Mouse (Mus musculus) left cerebral cortex, adult 11 months (tissue): Measurements from ENCODE around the gene Uhrf1.
A peak's percentile ranks its signal among the peaks of the same experiment; 100 is the strongest.

Experiments
- DNase-seq: peaks from one replicate; pipeline ENCODE4 v3.0.0; 2022; ENCODE audit warnings: low spot score

Uhrf1 gene

DNA sequence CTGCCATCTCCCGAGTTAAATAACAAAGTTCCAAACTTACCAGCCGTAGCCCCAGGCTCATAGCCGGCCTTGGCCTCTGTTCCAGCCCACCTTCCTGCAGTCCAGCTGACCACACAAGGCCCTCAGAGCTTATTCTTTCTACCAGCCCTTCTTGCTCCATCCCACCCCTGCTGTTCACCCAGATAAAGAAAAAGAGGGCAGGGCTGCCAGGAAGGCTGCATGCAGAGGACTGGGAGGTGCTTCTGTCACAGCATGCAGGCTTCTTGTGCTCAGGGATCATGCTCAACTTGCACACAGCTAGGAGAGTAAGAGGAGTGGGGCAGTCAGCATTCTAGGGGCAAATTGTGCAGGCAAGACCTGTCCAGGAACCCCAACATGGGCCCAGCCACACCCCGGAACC, 45.0 kb downstream of the Uhrf1 start:
- no peak for DNase-seq

DNA sequence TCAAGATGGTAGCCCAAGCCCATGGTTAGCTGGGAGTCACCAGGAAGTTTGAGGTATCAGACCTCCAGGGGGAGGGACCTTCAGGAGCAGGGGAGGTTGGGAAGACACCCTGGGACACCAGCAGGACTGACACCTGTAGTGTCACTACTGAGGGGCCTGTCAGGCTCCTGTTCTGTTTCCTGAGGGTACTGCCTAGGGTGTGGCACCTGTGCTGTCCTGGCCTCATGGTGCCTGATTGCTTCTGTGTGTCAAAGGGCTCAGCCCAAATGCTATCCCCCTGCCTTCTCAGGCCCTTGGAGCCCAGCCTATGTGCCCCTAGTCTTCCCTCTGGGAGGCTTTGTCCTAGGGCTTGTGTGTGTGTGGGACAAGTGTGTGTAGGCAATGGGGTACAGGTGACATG, 45.5 kb downstream of the Uhrf1 start:
- DNase-seq: no peak

DNA sequence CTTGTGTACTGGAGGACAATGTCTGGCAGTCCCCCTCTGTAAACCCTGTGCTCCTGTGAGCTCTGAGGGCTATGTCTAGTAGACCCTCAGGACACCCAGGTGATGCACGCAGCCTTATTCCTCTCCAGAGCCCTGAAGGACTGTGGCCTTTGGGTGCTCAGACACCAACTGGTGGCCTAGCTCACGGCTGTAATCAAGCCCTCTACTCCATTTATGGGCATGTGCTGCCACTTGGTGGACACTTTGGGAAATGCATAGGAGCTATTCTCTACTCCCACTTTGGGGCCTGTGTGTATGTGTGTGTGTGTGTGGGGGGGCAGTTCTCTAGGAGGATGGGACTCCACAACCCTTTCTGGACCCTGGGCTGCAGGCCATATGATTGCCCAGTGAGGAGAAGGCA, 47.6 kb downstream of the Uhrf1 start:
- DNase-seq: no peak

DNA sequence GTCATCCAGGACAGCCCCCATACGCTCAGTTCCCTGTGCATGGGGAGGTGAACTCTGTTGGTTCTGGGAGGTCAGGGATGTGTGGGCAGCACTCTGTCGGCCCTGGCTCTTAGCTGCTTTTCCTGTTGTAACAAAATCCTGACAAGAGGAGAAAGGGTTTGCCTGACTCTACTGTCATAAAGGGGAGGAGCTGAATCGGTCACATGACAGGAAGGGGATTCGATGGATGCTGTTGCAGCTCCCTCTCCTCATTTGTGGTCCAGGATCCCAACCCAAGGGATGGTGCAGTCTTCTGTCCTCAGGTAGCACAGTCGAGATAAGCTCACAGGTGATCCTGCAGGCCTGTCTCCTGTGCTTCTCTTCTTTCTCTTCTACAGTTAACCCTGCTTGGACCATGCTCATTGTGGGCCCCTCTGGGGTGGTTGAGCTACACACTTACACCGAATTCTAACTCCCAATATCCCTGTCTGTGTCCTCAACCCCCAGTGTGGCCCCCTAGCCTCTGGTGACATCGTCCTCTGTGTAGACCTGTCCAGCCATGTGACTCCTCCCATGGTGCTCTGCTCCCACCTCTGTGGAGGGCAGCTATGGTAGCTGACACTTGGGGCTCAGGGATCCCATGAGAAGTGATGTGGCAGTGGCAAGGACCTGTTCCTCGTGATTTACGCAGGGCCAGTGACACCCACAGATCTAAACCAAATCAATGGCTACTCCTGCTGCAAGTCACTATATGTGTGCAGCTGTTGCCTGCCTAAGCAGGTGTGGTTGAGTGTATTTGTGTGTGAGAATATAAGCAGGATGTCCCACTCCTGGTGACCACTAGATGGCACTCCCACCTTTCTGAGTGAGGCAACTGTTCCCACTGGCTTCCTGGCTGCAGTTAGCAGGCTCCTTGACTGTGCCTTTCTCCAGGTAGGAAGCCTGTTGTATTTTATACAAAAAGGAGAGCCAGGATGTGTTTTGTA, 54.1 kb downstream of the Uhrf1 start:
- peak; percentile 70 for DNase-seq

DNA sequence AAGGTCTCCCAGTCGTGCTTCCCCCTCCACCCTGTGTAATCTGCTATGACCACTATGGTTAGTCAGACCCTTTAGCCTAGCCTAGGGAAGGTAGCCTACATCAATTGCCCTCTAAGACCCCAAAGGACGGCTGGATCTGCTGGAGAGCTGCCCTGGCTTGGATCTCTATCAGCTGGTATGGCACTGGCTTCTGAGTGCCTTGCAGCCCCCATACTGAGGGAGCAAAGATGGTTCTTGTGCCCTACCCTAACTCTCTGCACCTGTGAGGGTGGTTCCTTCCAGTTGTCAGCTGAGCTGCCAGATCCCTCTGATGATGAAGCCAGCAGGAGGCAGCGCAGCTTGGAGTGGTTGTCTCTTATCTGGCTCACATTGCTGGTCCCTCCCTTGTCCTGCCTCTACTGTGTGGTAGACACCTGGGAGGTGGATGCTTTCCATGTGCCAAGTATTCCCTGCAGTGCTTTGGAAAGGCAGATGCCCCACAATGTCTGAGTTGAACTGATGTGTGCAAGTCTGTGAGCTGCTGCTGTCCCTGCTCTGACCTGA, 56.1 kb downstream of the Uhrf1 start:
- DNase-seq: no peak

DNA sequence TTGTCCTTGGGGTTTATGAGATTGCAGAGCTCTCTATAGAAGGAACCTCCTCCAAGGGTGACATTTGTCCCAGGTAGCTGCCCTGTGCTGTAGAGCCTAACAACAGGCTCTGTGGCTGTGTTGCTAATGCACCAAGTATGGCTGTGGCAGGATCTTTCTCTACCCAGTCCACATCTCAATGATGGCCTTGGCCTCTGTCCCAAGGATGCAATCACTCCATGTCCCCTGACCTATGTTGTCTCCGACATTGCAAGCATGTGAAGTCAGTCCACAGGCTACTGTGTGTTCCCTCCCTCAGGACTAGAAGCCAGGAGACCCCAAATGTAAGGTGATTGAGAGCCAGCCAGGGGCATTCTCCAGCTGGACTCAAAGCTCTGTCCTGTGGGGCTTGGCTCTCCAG, 56.7 kb downstream of the Uhrf1 start:
- no peak for DNase-seq

DNA sequence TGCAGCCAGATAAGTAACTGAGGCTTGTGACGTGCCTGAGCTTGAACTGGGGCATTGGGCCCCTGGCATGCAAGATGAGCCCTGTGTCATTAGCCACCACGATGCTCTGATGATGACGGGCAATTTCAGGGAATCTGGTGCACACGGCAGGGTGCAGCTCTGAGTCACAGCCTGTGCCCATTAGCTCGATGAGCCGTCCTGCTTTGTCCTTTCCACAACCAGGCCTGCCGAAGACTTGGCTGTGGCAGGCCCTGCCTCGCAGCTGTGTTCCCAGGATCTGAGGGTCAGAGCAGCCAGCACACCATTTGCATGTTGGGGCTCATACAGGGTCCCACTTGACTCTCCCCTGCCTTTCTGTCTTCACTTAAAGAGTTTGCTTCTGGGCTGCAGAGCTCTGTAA, 57.3 kb downstream of the Uhrf1 start:
- DNase-seq: no peak

DNA sequence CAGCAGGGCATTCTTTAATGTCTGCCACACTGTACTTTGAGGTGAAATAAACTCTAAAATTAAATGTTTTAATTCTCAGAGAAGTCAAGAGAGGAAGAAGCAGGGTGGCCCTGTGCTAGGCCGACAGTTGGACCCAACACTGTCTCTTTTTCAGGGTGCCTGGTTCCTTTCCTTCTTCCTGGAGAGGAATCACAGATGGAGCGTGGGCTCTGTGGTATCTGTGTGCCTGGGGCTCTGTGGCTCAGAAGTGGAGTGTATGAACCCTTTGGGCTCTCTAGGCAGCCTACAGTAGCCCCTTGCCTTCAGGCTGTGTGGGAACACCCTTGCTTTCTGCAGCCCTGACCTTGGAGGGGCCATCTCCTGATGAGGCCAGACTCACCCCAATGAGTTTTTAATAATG, 58.4 kb downstream of the Uhrf1 start:
- DNase-seq: no peak

DNA sequence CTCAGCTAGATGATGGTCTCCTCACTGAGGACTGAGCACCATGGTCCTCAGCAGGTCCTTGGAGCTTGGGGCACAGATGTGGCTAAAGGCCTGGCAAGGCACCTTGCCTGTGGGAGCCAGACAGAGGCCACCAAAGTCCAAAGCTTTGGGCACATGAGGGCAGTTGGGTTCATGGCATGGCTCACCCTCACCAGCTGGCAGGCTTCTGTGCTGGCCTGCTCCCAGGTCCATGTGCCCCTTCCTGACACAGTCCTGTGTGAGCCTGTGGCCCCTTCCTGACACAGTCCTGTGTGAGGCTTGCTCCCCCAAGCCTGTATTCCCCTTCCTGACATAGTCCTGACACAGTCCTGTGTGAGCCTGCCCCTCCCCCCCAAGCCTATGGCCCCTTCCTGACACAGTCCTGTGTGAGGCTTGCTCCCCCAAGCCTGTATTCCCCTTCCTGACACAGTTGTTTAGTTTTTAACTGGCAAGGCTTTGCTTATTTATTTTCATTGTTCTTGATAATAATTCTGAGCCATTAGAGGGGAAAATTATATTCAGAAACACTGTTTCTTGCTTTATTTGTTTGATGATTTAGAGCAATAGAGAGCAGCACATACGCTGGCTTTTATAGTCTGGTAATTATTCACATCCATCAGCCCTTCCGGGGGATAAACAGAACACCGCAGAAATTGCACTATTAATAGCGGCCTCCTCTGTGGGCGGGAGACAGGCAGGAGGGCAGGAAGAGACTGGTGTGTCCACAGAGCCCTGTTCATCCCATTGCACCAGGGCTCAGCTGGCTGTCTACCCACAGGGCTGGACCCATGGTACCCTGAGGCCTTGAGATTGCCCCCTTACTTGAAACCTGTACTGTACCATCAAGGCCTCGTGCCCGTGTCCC, 62.9 kb downstream of the Uhrf1 start:
- no peak for DNase-seq

DNA sequence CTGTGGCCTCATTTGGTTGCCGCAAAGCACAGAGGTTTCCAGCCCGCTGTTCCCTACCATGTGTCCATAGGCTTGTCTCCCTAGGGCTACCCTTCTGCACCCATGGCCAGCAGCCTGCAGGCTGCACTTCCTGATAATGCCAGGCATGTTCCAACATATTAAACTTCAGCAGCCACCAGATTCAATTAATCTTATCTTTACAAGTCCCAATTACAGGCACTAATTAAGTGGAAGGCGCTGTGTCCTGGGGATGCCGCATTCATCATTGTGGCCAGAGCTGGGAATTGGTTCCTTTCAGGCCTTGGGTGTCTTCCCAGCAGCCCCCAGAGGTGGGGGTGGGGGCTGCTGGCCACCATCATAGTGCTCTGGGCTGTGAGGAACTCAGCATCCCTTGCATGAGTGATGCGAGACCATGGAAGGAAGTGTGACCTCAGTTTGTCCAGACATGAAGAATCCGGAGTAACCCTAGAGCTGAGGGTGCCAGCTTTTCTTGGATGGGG, 65.2 kb downstream of the Uhrf1 start:
- no peak for DNase-seq

DNA sequence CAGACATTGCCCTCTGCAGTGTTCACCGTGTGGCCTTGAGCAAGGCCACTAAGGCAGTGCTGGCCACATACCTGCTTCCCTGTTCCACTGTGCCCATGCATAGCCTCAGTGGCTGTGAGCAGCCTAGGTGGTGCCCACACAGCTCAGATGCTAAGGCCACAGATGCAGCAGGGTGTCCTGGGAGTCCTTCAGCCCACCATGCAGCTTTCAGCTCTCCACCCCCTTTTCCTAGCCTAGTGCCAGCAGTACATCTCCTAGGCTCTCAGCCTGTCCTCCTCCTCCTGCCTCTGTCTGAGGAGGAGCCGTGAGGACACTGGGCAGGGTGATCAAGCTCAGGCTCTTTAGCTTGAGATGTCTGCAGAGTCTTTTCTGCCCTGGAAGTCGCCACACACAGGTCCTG, 67.0 kb downstream of the Uhrf1 start:
- DNase-seq: no peak

DNA sequence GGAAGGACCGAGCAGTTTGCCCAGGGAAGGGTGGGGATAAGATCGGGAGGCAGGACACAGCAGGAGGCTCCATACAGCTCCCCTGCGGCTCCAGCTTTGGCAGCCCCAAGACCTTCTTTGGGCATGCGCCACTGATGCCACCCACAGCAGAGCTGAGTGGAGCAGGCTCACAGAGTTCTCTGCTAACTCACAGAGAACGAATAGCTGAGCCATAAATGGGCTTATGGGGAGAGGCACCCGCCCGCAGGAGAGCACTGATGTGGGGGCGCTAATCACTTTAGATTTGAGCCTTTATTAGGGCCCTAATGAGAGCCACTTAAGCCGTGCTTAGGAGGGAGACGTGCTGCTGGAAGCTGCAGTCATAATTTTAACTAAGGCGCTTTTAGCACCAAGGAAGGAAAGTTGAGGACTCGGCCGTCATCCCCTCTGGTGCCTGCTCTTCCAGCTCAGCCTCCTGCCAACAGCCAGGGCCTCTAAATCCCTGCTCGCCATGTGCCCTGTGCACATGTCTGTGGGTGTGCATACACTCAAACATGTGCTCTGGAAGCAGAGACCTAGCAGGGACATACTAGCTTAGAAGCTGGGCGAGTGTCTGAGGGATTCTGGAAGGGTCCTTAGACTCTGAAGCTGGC, 68.0 kb downstream of the Uhrf1 start:
- peak; percentile 79 for DNase-seq

DNA sequence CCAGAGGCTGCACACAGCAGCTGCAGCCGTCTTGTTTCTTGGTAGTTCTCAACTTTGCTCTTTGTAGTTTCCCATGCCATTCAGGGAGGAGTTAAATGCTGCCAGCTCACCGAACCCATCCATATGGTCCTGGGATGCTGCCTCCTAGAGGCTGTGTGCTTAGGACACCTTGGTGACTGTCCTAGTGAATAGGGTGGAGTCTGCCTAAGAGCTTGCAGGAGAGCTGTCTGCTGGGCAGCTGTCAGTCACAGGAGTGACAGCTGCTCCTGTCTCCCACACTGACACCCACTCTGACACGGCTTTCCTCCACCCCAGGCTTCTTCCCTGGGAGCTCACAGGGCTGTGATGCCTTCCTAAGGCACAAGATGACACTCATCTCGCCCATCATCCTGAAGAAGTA, 69.0 kb downstream of the Uhrf1 start:
- DNase-seq: no peak
